Mouse (Mus musculus): ENCODE data around the gene Efna3. TPM values are rescaled to one million over a fixed set of nuclear protein-coding genes. Genes with fewer than 3 reads are reported as not detected.

Gene Efna3
- polyA plus RNA-seq, 1 experiment from 2014 or later: 42.5 TPM

DNA sequence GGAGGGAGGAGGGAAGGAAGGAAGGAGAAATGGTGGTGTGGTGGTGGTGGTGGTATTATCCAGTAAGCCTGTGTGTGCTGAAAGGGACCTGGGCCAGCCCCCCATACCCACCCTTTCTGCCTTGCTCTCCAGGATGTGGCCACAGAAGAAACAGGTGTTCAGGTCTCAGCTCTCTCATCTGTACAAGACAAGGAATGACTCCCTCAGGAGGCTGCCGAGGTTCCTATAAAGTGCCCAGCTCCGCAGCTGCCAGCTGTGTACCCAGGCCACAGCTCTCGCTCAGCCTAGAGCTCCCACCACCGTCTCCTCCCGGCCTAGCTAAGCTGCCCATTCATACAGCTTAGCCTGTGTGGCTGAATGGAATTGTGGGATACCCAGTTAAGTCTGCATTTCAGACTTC, 30.5 kb downstream of the Efna3 start:
- Histone ChIP-seq H3K9ac (replicated peaks) (no peak overlapping the region), H3K4me3 (no peak overlapping the region), H3K4me1 (peaks cover 3% of the 10 kb centered on the region; the same call in 1 of the 2 replicates), H3K9me3 (no peaks in the 10 kb centered on the region), H3K36me3 (no peaks in the 10 kb centered on the region), H3K27me3 (no peaks in the 10 kb centered on the region), H3K27ac (replicated peaks) (no peak overlapping the region), H3K4me2 (replicated peaks) (no peak overlapping the region)
- 71% methylated on average over 5 of the region's 5 CpGs for WGBS
- ATAC-seq (replicated peaks): no peak

DNA sequence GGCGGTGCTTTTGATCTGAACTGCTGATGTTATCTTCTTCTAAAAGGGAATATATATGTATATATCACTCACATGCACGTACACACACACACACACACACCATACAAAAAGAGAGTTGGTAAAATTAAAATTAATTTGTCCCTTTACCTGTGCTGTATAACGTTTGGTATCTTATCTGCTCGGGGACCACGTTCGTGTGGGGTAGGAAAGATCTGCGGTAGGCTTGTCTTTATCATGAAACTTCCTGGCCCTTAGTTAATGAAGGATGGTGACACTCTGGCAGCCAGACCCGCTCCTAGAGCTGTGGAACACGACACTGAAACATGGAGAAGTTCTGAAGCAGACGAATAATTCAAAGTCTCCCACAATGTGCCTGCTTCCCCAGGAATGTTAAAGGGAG, 30.9 kb downstream of the Efna3 start:
- no peak for ATAC-seq (replicated peaks)
- Histone ChIP-seq H3K4me3 (no peak overlapping the region), H3K9ac (replicated peaks) (no peak overlapping the region), H3K27me3 (no peaks in the 10 kb centered on the region), H3K27ac (replicated peaks) (no peak overlapping the region), H3K36me3 (no peaks in the 10 kb centered on the region), H3K4me2 (replicated peaks) (no peak overlapping the region), H3K9me3 (no peaks in the 10 kb centered on the region), H3K4me1 (peaks cover 3% of the 10 kb centered on the region; the same call in 1 of the 2 replicates)
- 77% methylated on average over 10 of the region's 10 CpGs for WGBS

DNA sequence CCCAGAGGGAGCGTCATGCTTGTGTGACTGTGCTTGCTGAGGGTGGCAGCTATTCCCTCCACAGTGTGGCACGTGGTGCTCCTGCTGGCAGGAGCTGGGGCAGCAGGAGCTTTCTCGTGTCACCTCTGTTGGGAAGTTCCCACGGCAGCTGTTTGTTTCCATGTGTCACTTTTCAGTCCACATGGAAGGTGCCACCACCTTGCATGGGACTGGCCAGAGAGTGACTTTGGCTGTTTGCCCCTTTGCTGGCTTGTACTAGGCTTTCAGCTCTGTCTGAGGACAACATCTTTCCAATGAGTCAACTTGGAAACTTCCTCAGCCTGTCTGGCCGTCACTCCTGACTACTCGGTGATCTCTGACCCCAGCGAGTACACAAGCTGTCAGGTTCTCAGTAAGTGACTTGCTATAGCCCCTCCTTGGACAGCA, 34.2 kb downstream of the Efna3 start:
- no peak for ATAC-seq (replicated peaks)
- Histone ChIP-seq H3K4me3 (no peak overlapping the region), H3K4me2 (replicated peaks) (no peak overlapping the region), H3K27ac (replicated peaks) (no peak overlapping the region), H3K36me3 (no peaks in the 10 kb centered on the region), H3K9ac (replicated peaks) (no peak overlapping the region), H3K4me1 (no peaks in the 10 kb centered on the region), H3K9me3 (no peaks in the 10 kb centered on the region), H3K27me3 (no peaks in the 10 kb centered on the region)
- WGBS: 56% methylated on average over 7 of the region's 7 CpGs

DNA sequence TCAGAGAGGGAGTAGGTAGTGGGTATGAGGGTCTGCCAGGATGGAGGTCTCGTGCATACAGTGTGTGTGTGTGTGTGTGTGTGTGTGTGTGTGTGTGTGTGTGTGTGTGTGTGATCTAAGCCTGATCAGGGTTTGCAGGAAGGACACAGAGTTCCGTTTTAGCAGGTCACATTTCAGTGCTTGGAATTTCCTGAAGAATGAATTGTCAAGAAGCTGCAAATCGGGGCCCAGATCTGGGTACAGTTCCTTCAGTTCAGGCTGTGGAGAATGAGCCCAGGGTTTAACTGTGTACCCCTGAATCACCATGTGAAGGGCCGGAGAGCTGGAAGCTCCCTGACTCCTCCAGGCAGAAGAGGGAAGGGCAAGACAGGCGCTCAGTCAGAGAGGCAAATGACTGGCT, 35.5 kb downstream of the Efna3 start:
- no peaks in the 10 kb centered on the region for H3K9me3 ChIP-seq
- H3K4me2 ChIP-seq (replicated peaks): no peak overlapping the region
- ATAC-seq (replicated peaks): no peak
- H3K27ac ChIP-seq (replicated peaks): no peak overlapping the region
- H3K4me3 ChIP-seq: no peak overlapping the region
- H3K4me1 ChIP-seq: peaks cover 2% of the 10 kb centered on the region
- no peaks in the 10 kb centered on the region for H3K27me3 ChIP-seq
- 58% methylated on average over 5 of the region's 5 CpGs for WGBS
- H3K9ac ChIP-seq (replicated peaks): no peak overlapping the region
- no peaks in the 10 kb centered on the region for H3K36me3 ChIP-seq

DNA sequence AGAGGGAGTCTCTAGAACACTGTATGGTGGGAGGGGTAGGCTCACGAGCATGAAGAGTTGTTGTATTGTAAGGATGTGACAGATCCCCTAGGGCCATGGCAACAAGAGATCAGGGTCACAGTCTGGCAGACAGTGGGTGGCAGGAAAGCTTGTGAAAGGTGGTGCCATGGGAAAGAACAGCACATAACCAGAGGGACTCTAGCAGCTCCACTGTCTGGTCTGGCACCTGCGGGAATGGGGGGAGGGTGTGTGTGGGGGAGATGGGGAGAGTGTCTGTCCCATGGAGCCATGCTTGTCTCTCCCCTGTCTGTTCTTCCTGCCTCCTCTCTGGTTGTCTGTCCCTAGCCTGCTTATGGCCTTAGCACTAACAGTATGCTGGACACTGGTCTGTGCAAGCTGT, 37.2 kb downstream of the Efna3 start:
- no peak for ATAC-seq (replicated peaks)
- Histone ChIP-seq H3K27ac (replicated peaks) (no peak overlapping the region), H3K4me2 (replicated peaks) (no peak overlapping the region), H3K4me1 (peaks cover 19% of the 10 kb centered on the region), H3K27me3 (peaks cover 5% of the 10 kb centered on the region; the same call in 1 of the 2 replicates), H3K36me3 (no peaks in the 10 kb centered on the region), H3K4me3 (no peak overlapping the region), H3K9me3 (no peaks in the 10 kb centered on the region), H3K9ac (replicated peaks) (no peak overlapping the region)
- WGBS: 47% methylated on average over 2 of the region's 2 CpGs

DNA sequence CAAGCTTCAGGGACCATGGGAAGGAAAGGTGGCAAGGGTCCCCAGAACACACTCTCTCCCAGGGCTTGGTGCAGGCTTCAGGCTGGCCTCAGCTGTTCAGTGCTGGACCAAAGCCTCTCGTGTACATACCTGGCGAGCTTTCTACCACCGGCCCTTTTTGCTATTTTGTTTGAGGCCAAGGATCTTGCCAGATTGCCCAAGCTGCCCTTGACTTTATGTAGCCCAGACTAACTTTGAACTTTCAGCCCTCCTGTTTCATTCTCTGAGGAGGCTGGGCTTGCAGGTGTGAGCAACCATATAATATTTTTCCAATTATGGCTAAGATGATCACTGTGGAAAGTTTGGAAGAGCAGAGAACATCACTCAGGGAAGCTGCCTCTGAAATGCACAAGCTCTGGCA, 38.5 kb downstream of the Efna3 start:
- 88% methylated on average over 3 of the region's 3 CpGs for WGBS
- ATAC-seq (replicated peaks): no peak
- no peak overlapping the region for H3K4me2 ChIP-seq (replicated peaks)
- peaks cover 32% of the 10 kb centered on the region for H3K4me1 ChIP-seq
- H3K27ac ChIP-seq (replicated peaks): no peak overlapping the region
- no peaks in the 10 kb centered on the region for H3K36me3 ChIP-seq
- H3K9me3 ChIP-seq: no peaks in the 10 kb centered on the region
- H3K27me3 ChIP-seq: peaks cover 5% of the 10 kb centered on the region; the same call in 1 of the 2 replicates
- no peak overlapping the region for H3K9ac ChIP-seq (replicated peaks)
- H3K4me3 ChIP-seq: no peak overlapping the region

DNA sequence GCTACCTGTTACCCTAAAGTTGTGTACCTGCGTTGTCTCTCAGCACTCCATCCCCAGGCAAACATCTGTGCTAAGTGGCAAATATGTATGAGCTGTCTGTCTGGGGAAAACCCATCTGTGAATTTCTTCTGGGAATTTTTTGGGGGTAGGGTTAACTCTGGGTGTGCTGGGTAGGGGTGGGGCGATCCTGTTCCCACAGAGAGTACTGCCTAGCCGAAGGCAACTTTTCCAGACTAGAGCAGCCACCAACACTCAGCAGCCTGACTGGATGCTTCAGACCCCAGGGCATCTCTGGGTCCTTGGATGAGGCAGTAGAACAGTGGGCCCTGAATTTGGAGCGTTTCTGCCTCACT, 40.5 kb downstream of the Efna3 start:
- H3K27ac ChIP-seq (replicated peaks): 0 out of 2 replicates have a peak overlapping the region, but pooled peaks have one; percentile 36
- H3K27me3 ChIP-seq: peaks cover 5% of the 10 kb centered on the region; the same call in 1 of the 2 replicates
- no peaks in the 10 kb centered on the region for H3K9me3 ChIP-seq
- H3K4me3 ChIP-seq: no peak overlapping the region
- no peak overlapping the region for H3K9ac ChIP-seq (replicated peaks)
- no peaks in the 10 kb centered on the region for H3K36me3 ChIP-seq
- 30% methylated on average over 4 of the region's 4 CpGs for WGBS
- peaks cover 38% of the 10 kb centered on the region for H3K4me1 ChIP-seq
- H3K4me2 ChIP-seq (replicated peaks): 0 out of 2 replicates have a peak overlapping the region, but pooled peaks have one; percentile 92
- ATAC-seq (replicated peaks): no peak

DNA sequence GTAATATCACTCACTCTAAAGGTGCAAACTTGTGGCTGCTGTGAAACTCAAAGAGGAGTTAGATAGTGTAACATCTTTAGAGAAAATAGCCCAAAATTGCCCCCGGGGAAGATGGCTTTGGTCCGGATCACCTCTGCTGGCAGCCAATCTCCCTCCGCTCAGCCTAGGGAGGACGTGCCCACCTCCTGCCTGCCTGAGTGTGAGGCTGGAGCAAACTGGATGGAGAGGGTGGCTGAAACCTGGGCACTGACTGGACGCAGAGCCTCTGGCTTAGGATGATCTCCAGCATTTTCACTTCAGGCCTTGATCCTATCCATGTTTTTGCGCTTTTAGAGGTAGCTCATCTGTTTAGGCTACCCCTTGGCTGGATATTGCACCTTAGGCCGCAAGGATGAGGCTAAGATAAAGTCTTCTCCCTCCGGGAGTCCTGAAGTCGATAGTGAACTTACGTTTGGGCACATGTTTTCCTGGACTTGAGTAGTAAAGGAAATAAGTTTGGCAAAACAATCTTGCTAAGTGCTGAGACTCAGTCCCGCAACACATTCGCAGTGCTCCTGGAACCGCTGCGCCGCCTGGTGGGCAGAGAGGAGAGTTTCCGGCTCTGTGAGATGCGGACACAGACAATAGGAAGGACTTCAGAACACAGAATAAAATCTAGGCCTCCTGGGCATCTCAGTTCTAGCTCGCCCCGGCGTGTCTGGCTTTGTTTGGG, 41.0 kb downstream of the Efna3 start:
- WGBS: 13% methylated on average over 20 of the region's 20 CpGs
- Histone ChIP-seq H3K4me2 (replicated peaks) (peak overlapping the region; percentile 92), H3K27me3 (peaks cover 5% of the 10 kb centered on the region; the same call in 1 of the 2 replicates), H3K9ac (replicated peaks) (peak overlapping the region; percentile 44; the same call in 1 of the 2 replicates), H3K27ac (replicated peaks) (0 out of 2 replicates have a peak overlapping the region, but pooled peaks have one; percentile 36), H3K36me3 (no peaks in the 10 kb centered on the region), H3K9me3 (no peaks in the 10 kb centered on the region), H3K4me1 (peaks cover 41% of the 10 kb centered on the region), H3K4me3 (peak overlapping the region; percentile 49)
- ATAC-seq (replicated peaks): no peak

DNA sequence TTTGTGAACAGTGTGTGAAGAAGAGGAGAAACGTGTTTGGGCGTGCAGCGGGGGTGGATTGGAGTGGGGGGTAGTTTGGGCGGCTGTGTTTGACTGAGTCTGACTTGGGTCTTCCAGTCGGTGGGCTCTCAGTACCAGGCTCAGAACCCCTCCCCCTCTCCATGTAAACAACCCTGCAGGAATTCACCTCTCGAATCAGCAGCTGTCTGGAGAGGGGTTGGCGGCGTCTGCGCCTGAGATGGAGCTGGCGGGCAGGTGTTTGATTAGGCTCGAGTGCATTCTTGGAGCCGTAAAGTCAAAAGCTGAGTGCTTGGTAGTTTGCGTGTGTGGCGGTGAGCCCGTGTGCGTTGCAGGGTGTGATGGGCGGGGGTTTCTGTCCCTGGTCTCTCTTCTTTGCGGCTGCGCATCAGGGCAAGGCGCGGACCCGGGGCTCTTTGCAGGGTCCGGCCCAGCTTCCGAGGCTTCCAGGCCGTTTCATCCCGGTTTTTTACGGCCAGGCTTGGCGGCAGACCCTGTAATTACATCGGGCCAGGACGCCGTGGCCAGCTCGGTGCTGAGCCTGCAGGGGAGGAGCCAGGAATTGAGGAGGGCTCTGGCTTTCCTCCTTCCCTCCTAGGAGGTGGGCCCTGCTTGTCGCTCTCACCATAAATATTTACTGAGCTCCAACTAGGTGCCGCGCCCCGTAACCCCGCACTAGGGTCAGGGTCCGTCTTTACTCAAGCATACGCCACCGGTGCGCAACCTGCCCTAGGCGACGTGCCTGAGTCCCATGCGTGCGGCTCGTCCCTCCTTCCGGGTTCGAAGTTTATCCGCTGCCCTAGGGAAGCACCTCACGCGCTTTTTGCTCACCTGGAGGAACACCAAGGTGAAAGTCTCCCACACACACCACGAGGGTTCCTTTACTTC, 41.9 kb downstream of the Efna3 start, which contains the start of gene Efna1:
Gene Efna1 (minus strand): TSS at position 537 of the 906 bp plus-strand sequence.
- peak within 1 kb of the TSS; percentile 44 for H3K9ac ChIP-seq (replicated peaks)
- H3K27me3 ChIP-seq: peaks cover 5% of the 10 kb centered on the region; the same call in 1 of the 2 replicates
- peak within 1 kb of the TSS; percentile 92 for H3K4me2 ChIP-seq (replicated peaks)
- WGBS: under 1% methylated on average over 52 of the region's 52 CpGs
- H3K27ac ChIP-seq (replicated peaks): peak within 1 kb of the TSS; percentile 53
- H3K4me3 ChIP-seq: peak within 1 kb of the TSS; percentile 49
- no peaks in the 10 kb centered on the region for H3K9me3 ChIP-seq
- peak; percentile 24 for ATAC-seq (replicated peaks)
- H3K4me1 ChIP-seq: peaks cover 41% of the 10 kb centered on the region
- no peaks in the 10 kb centered on the region for H3K36me3 ChIP-seq

DNA sequence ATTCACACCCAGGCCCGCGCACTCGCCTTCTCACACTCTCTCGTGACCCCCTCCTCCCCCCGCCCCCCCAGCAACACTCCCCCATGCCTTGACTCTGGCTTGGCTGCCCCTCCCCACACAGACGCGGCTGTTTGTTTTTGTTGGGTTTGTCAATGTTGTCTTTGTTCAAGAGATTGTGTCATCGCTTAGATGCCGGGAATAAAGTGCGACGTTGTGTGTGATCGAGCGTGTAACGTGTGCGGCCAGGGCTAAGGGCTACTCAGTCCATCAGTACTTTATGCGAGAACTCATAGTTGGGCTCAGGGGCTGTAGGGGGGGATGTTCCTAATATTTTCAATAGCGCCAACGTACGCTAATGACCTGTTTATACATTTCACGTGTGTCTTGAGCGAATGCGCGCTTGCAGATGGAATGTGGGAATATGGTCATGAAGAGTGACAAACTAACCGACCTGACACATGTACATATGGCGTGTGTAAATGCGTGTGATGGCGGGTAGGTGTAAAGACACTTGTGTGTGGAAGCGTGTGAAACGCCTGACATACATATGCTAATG, 42.6 kb downstream of the Efna3 start:
- Histone ChIP-seq H3K27me3 (peaks cover 5% of the 10 kb centered on the region; the same call in 1 of the 2 replicates), H3K4me2 (replicated peaks) (peak overlapping the region; percentile 92), H3K9ac (replicated peaks) (peak overlapping the region; percentile 44), H3K27ac (replicated peaks) (peak overlapping the region; percentile 53), H3K4me1 (peaks cover 41% of the 10 kb centered on the region), H3K36me3 (no peaks in the 10 kb centered on the region), H3K4me3 (peak overlapping the region; percentile 49), H3K9me3 (no peaks in the 10 kb centered on the region)
- WGBS: under 1% methylated on average over 29 of the region's 29 CpGs
- ATAC-seq (replicated peaks): peak; percentile 23

DNA sequence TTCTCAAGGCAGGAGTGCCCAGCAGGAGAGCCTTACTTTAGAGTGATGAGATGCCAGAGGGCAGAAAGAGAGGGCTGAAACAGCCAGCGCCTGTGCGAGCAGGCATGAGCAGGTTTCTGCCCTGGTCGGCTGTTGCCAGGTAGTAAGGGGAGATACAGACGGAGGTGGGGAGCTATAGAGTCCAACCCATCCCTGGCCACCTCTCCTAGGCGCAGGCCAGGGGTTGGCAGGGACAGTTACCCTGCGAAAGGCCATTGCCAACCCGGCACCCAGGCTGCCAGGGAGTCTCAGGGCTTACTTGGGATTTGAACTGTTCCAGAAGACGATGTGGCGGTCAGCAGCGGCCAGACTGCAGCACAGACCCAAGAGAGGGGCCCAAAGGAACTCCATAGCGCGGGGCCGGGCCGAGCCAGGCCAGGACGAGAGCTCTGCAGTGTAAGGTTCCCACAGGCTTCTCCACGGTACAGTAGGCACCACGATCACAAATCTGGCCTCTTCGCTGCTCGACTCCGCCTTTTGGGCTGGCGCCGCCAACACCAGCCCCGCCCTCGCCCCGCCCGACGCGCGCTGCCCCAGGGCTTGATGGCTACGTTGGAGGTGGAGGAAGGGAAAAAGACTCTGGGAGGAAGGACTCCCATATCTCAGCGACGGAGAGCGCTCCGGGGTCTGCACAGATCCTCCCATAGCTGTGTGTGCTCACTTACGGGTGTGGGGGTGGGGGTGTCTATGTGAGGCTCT, 43.4 kb downstream of the Efna3 start:
- Histone ChIP-seq H3K9me3 (no peaks in the 10 kb centered on the region), H3K9ac (replicated peaks) (peak overlapping the region; percentile 44), H3K4me2 (replicated peaks) (peak overlapping the region; percentile 92), H3K36me3 (no peaks in the 10 kb centered on the region), H3K27me3 (peaks cover 5% of the 10 kb centered on the region; the same call in 1 of the 2 replicates), H3K4me1 (peaks cover 41% of the 10 kb centered on the region), H3K27ac (replicated peaks) (peak overlapping the region; percentile 53), H3K4me3 (peak overlapping the region; percentile 49)
- ATAC-seq (replicated peaks): peak; percentile 69
- WGBS: 2% methylated on average over 35 of the region's 35 CpGs
